Mouse (Mus musculus) liver, postnatal 0 days (tissue): ENCODE measurements around the gene Wwtr1.

ENCODE experiments used
- CTCF ChIP-seq: sonication (generic); IDR thresholded peaks from 2 replicates; pipeline ENCODE4 v1.5.1; 2016; ENCODE audit warnings: antibody characterized with exemption, low read depth
- EP300 ChIP-seq: IDR thresholded peaks from 2 replicates; pipeline ENCODE4 v1.6.1; 2016; ENCODE audit warnings: antibody characterized with exemption, low read depth, mild to moderate bottlenecking

DNA sequence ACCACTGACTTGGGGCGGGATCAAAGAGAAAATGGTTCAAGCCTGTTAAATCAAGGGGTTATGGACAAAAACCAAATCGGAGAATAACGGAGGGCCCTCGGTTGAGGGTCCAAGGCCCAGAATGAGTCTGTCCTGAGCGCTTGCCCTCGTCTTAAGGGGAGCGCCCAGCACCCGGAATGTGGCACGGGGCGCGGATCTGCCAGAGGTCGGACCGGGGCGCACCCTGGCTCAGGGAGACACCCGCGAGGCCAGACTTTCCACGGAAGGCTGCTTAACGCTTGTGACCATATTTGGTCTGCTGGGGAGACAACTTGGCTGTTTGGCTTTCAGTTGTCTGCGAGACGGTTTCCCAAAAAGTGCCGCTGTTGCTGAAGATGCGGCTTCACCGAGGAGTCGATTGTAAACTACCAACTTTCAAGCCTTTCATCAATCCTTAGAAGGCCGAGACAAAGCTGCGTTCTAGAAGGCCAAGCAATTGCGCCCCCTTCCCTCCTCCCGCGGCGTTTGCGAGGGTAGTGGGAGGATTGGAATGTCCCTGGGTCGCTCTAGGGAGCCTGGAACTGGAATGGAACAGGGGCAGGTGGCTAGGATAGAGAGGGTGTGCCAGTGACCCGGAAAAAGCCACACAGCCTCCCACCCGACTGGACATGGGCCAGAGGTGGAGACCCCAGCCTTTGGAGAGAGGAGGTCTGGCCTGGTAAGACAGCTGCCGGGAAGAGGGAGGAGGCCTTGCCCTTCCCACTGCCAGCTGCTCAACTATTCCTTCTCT is 530 bp upstream of the Wwtr1 start:
- TF ChIP-seq CTCF (peak; percentile 38; the same call in 1 of the 2 replicates), EP300 (no peak)
